Mouse (Mus musculus): ENCODE measurements at regions not wholly inside any gene's neighbourhood (a gene's known extent, or its start where the extent isn't known, plus 50 kb on each side); places are given as distances from the start of the nearest gene placed in this dataset.

DNA sequence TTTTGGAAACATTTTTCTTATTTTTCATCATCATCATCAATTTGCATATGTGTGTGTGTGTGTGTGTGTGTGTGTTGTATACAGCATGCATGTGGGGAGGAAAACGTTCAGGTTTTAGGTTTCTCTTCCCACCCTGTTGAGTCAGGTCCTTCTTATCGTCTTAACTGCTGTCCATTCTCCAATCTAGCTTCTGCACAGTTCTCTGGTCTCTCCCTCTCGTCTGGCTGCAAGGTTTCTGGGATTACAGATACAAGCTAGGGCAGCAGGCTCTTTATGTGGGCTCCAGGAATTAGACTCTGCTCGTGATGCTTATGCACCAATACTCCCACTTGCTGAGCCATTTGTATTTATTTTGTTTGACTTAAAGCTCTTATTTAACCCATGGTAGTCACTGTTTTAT, 226.6 kb upstream of the Cwc22 start:
- TF ChIP-seq POLR2A (IDR thresholded peaks at IDR 0.05; ENCODE audit: control insufficient read depth in 1 of 2, insufficient read depth in 1 of 2, low read depth in 1 of 2, low read length in 2 of 2, poor library complexity in 1 of 2) (no peak), CTCF (IDR thresholded peaks at IDR 0.05 in 2 of 3, conservative IDR thresholded peaks at IDR 0.05 in 1 of 3; ENCODE audit: control insufficient read depth in 1 of 3, insufficient read depth in 1 of 3, low read depth in 2 of 3, low read length in 3 of 3, poor library complexity in 1 of 3, severe bottlenecking in 1 of 3) (no peak), TBP (IDR thresholded peaks at IDR 0.05; ENCODE audit: low read depth, low read length) (no peak), GATA1 (IDR thresholded peaks at IDR 0.05; ENCODE audit: low read depth, low read length) (no peak), GABPA (IDR thresholded peaks at IDR 0.05; ENCODE audit: low read depth, low read length) (no peak), CHD1 (IDR thresholded peaks at IDR 0.05; ENCODE audit: low read depth, low read length) (no peak), EP300 (IDR thresholded peaks at IDR 0.05; ENCODE audit: low read depth in 1 of 2, low read length in 2 of 2) (no peak), USF1 (IDR thresholded peaks at IDR 0.05; ENCODE audit: low read depth, low read length) (no peak)
